Mouse (Mus musculus): ENCODE results near the gene Casc4. TPM values are rescaled to one million over a fixed set of nuclear protein-coding genes. Genes with fewer than 3 reads are reported as not detected.

The Casc4 gene
- polyA plus RNA-seq, 1 experiment from 2014 or later = 20.0 TPM

GRCm38 (mm10) chr2:121943364-121943763 lies 76.6 kb downstream of the Casc4 start:
- no peak overlapping the region for H3K4me2 ChIP-seq
- H3K4me3 ChIP-seq (replicated peaks) = no peak overlapping the region
- WGBS = 80% methylated on average over 3 of the region's 3 CpGs
- no peaks in the 10 kb centered on the region for H3K27me3 ChIP-seq
- H3K9me3 ChIP-seq (replicated peaks) = no peaks in the 10 kb centered on the region
- H3K36me3 ChIP-seq = no peaks in the 10 kb centered on the region
- H3K27ac ChIP-seq = no peak overlapping the region
- no peaks in the 10 kb centered on the region for H3K4me1 ChIP-seq
- no peak for ATAC-seq (replicated peaks; ENCODE audit: low FRiP score)
- no peak overlapping the region for H3K9ac ChIP-seq

DNA sequence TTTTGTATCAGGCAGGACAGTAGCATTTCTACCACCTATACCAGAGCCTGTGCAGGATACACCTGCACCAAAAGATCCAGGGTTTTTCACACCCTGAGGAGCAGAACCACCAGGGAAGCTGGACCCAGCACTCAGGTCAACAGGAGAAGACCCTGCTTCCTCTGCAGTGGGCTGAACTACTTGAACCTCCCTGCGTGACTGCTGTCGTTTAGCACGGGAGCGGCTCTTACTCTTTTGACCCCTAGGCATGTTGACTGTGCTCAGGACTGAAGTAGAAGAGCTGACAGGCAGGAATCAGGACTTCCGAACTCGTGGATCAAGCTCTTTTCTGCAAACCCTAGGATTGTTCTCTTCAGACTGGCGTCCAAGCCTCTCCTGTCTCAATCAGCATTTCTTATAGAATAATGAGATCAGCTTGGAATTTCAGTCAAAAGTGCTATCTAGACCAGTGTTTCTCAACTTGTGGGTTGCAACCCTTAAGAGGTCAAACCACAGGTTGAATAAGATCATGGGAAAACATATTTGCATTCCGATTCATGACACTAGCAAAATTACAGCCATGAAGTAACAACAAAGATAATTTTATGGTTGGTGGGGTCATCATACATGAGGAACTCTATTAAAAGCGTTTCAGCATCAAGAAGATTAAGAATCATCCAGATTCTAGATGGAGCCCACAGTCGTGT lies 88.3 kb downstream of the Casc4 start:
- H3K27ac ChIP-seq = peak overlapping the region; percentile 98
- peak overlapping the region; percentile 67 for H3K4me2 ChIP-seq
- peak overlapping the region; percentile 92 for H3K9ac ChIP-seq
- WGBS = 12% methylated on average over 10 of the region's 10 CpGs
- peak overlapping the region; percentile 91 for H3K4me3 ChIP-seq (replicated peaks)
- no peaks in the 10 kb centered on the region for H3K9me3 ChIP-seq (replicated peaks)
- ATAC-seq (replicated peaks; ENCODE audit: low FRiP score) = no peak
- no peaks in the 10 kb centered on the region for H3K27me3 ChIP-seq
- H3K36me3 ChIP-seq = no peaks in the 10 kb centered on the region
- peaks cover 21% of the 10 kb centered on the region for H3K4me1 ChIP-seq

- Histone ChIP-seq H3K4me2 (peak within 1 kb of the TSS; percentile 67), H3K36me3 (peaks cover 4% of the 10 kb centered on the region), H3K27ac (peak within 1 kb of the TSS; percentile 98), H3K9me3 (replicated peaks) (no peaks in the 10 kb centered on the region), H3K9ac (peak within 1 kb of the TSS; percentile 92), H3K4me3 (replicated peaks) (peak within 1 kb of the TSS; percentile 91), H3K4me1 (peaks cover 21% of the 10 kb centered on the region), H3K27me3 (no peaks in the 10 kb centered on the region)
- ATAC-seq (replicated peaks; ENCODE audit: low FRiP score) = peak; percentile 98
- WGBS = 0% methylated on average over 48 of the region's 48 CpGs
Observed at GRCm38 (mm10) chr2:121955765-121956223, 89.0 kb downstream of the Casc4 start, which contains the start of the genes Ctdspl2 and Mageb3. Gene Ctdspl2 (plus strand): TSS chr2:121956001. Gene Mageb3 (minus strand): TSS chr2:121956092.

DNA sequence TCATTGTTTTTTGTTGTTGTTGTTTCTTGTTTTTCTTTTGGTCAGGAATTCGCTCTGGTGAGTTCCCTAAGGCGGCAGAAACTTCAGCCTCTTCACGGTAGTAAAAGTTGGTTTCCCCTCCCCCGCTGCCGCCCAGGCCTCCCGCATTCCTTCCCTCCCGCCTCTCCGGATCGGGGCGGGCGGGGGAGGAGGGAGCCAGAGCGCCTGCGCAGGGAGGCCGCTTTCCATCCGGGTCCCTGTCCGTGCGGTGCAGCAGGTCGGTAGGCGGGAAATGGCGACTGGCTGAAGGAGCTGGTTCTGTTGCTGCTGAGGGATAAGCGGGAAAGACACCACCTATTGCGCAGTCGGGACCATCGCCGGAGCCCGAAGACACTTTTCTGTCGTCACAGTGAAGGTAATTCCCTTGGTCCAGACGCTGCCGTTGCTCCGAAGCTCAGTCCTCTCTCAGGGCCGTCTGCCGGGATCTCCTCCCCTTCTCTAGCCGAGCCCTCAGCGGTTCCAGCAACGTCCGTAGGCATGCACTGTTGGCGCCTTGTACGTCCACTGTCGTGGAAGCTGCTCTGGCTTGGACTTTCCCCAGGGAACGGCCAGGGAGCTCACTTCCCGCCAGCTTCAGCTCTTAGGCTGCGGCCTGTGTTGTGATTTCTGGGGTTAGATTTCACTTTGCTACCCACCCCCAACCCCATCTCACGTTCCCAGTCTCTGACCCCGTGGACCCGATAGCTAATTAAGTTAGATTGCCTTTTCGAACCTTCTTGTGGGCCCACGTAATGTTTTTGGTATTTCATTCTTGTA lies 89.7 kb downstream of the Casc4 start:
- under 1% methylated on average over 47 of the region's 47 CpGs for WGBS
- H3K4me2 ChIP-seq = peak overlapping the region; percentile 67
- peaks cover 21% of the 10 kb centered on the region for H3K4me1 ChIP-seq
- peak; percentile 96 for ATAC-seq (replicated peaks; ENCODE audit: low FRiP score)
- H3K36me3 ChIP-seq = peaks cover 6% of the 10 kb centered on the region
- no peaks in the 10 kb centered on the region for H3K27me3 ChIP-seq
- H3K9me3 ChIP-seq (replicated peaks) = no peaks in the 10 kb centered on the region
- H3K9ac ChIP-seq = peak overlapping the region; percentile 92
- peak overlapping the region; percentile 98 for H3K27ac ChIP-seq
- peak overlapping the region; percentile 91 for H3K4me3 ChIP-seq (replicated peaks)

- no peaks in the 10 kb centered on the region for H3K9me3 ChIP-seq (replicated peaks)
- WGBS = 4% methylated on average over 8 of the region's 8 CpGs
- peaks cover 21% of the 10 kb centered on the region for H3K4me1 ChIP-seq
- no peaks in the 10 kb centered on the region for H3K27me3 ChIP-seq
- peak overlapping the region; percentile 92 for H3K9ac ChIP-seq
- H3K36me3 ChIP-seq = peaks cover 13% of the 10 kb centered on the region
- no peak for ATAC-seq (replicated peaks; ENCODE audit: low FRiP score)
- peak overlapping the region; percentile 98 for H3K27ac ChIP-seq
- H3K4me2 ChIP-seq = peak overlapping the region; percentile 67
- H3K4me3 ChIP-seq (replicated peaks) = peak overlapping the region; percentile 91
Observed at GRCm38 (mm10) chr2:121957216-121957792, 90.5 kb downstream of the Casc4 start.

Other genes with a start within 250 kb of the Casc4 start
- 1.8 and 2.4 TPM in 2 replicates for gene Frmd5, start 59.9 kb upstream of the Casc4 start, polyA plus RNA-seq (2015; fragmentation: Nextera tagmentation; extraction: Ambion mirVana)
- 54.0 and 58.2 TPM in 2 replicates for gene Ctdspl2, start 89.0 kb downstream of the Casc4 start, polyA plus RNA-seq (2015; fragmentation: Nextera tagmentation; extraction: Ambion mirVana)
- 0.30 and 0.36 TPM in 2 replicates for gene Mageb3, start 89.1 kb downstream of the Casc4 start, polyA plus RNA-seq (2015; fragmentation: Nextera tagmentation; extraction: Ambion mirVana)
- gene Eif3j1, start 161.6 kb downstream of the Casc4 start, polyA plus RNA-seq (2015; fragmentation: Nextera tagmentation; extraction: Ambion mirVana) = 12.1 and 12.5 TPM in 2 replicates

Measured in kidney, embryonic 15.5 days (tissue).